Mouse (Mus musculus) intestine, embryonic 15.5 days (tissue): ENCODE results near the gene Arhgef28. TPM values are rescaled to one million over a fixed set of nuclear protein-coding genes. Genes with fewer than 3 reads are reported as not detected.

Experiments used
- ATAC-seq: fragments of 200-750 bp; cut with Nextera tagmentation; 2 replicates; pipeline ENCODE4 v1.8.0; 2017; ENCODE audit warnings: moderate TSS enrichment, moderate library complexity
- H3K27ac ChIP-seq: fragments of 300-500 bp; sonication (generic); 2 replicates; pipeline ENCODE4 v1.5.1; 2015; ENCODE audit warnings: mild to moderate bottlenecking, inconsistent platforms
- H3K27me3 ChIP-seq: fragments of 300-500 bp; sonication (generic); replicated peaks from 2 replicates; pipeline ENCODE4 v1.6.1; 2015; ENCODE audit warnings: inconsistent platforms
- H3K36me3 ChIP-seq: fragments of 300-500 bp; sonication (generic); 2 replicates; pipeline ENCODE4 v1.6.1; 2015; ENCODE audit warnings: inconsistent platforms
- H3K4me1 ChIP-seq: fragments of 300-500 bp; sonication (generic); replicated peaks from 2 replicates; pipeline ENCODE4 v1.6.1; 2015; ENCODE audit warnings: inconsistent platforms
- H3K4me2 ChIP-seq: fragments of 300-500 bp; sonication (generic); replicated peaks from 2 replicates; pipeline ENCODE4 v1.6.1; 2015; ENCODE audit warnings: mild to moderate bottlenecking, inconsistent platforms
- H3K4me3 ChIP-seq: fragments of 300-500 bp; sonication (generic); replicated peaks from 2 replicates; pipeline ENCODE4 v1.5.1; 2015; ENCODE audit warnings: inconsistent platforms
- H3K9ac ChIP-seq: fragments of 300-500 bp; sonication (generic); 2 replicates; pipeline ENCODE4 v1.6.1; 2015; ENCODE audit warnings: inconsistent platforms
- H3K9me3 ChIP-seq: fragments of 300-500 bp; sonication (generic); 2 replicates; pipeline ENCODE4 v1.6.1; 2016; ENCODE audit warnings: inconsistent platforms
- WGBS: fragments of 180-500 bp; shearing (Covaris S2); methylation state at CpG from one replicate; pipeline ENCODE4 v1.1.7; 2015; 5-methylcytosine and 5-hydroxymethylcytosine counted together
- polyA plus RNA-seq: library from polyadenylated mRNA; unstranded; fragments of >200 nt; fragmentation: Nextera tagmentation; extraction: Ambion mirVana; gene quantifications from 2 replicates; pipeline ENCODE4 v1.2.1, GENCODE M21; 2015

Arhgef28 gene
- 15.6 and 18.1 TPM in 2 replicates for polyA plus RNA-seq

- H3K4me1 ChIP-seq = peaks cover 8% of the 10 kb centered on the region; the same call in 1 of the 2 replicates
- under 1% methylated on average over 49 of the region's 76 CpGs for WGBS
- H3K4me2 ChIP-seq = peak within 1 kb of the TSS; percentile 88
- peak within 1 kb of the TSS; percentile 47 for H3K9ac ChIP-seq
- no peaks in the 10 kb centered on the region for H3K9me3 ChIP-seq
- peak; percentile 87 for ATAC-seq
- H3K27me3 ChIP-seq = no peaks in the 10 kb centered on the region
- no peaks in the 10 kb centered on the region for H3K36me3 ChIP-seq
- peak within 1 kb of the TSS; percentile 73 for H3K27ac ChIP-seq
- peak within 1 kb of the TSS; percentile 64 for H3K4me3 ChIP-seq
These were observed at the start of gene Arhgef28 for GRCm38 (mm10) chr13:98205771-98206545. Gene Arhgef28 (minus strand): TSS chr13:98206439.

DNA sequence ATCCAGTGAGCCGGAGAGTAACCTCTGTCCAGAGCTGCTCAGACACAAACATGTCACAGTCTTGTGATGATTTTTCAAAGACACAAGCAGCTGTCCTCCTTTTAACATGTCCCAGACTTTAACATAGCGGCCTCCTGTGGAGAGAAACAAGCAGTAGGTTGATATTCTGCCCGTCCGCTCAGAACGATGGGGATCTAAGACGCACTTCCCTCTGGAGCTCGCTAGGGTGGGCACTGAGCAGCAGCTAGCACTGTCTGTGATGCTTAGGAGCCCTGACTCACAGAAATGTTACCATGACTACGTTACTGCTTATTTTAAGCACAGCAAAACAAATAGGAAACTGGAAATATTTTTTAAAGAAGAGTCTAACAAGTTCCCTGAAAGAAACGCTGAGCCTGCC is 48.7 kb upstream of the Arhgef28 start:
- no peak overlapping the region for H3K4me2 ChIP-seq
- H3K4me1 ChIP-seq = no peaks in the 10 kb centered on the region
- no peak for ATAC-seq
- H3K9me3 ChIP-seq = no peaks in the 10 kb centered on the region
- H3K9ac ChIP-seq = no peak overlapping the region
- peaks cover 35% of the 10 kb centered on the region for H3K36me3 ChIP-seq
- 72% methylated on average over 9 of the region's 9 CpGs for WGBS
- no peak overlapping the region for H3K27ac ChIP-seq
- H3K4me3 ChIP-seq = no peak overlapping the region
- H3K27me3 ChIP-seq = no peaks in the 10 kb centered on the region

DNA sequence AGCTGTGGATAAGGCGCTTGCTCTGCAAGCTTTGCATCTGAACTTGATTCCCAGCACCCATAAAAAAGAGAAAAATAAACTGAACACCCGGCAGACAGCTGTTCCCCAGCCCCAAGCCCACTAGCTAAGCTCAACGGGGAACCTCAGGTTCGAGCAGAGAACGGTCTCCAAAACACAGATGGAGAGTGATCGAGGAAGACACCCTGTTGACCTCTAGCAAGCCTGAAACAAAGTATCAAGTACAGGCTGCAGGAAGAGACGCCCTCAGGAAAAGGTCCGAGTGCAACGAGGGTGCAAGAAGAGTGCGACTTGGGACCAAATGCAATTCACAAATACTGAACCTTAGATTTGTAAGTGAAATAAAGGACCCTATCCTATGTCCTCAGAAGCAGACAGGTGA is 43.4 kb upstream of the Arhgef28 start:
- ATAC-seq = no peak
- Histone ChIP-seq H3K27me3 (no peaks in the 10 kb centered on the region), H3K9me3 (no peaks in the 10 kb centered on the region), H3K4me3 (no peak overlapping the region), H3K4me2 (no peak overlapping the region), H3K27ac (no peak overlapping the region), H3K36me3 (peaks cover 35% of the 10 kb centered on the region), H3K4me1 (no peaks in the 10 kb centered on the region), H3K9ac (no peak overlapping the region)
- WGBS = 87% methylated on average over 10 of the region's 10 CpGs

- 73% methylated on average over 7 of the region's 7 CpGs for WGBS
- Histone ChIP-seq H3K4me1 (no peaks in the 10 kb centered on the region), H3K27me3 (no peaks in the 10 kb centered on the region), H3K27ac (no peak overlapping the region), H3K9ac (no peak overlapping the region), H3K4me2 (no peak overlapping the region), H3K9me3 (no peaks in the 10 kb centered on the region), H3K36me3 (peaks cover 18% of the 10 kb centered on the region), H3K4me3 (no peak overlapping the region)
- no peak for ATAC-seq
These were observed 39.1 kb upstream of the Arhgef28 start for GRCm38 (mm10) chr13:98245386-98245785.

DNA sequence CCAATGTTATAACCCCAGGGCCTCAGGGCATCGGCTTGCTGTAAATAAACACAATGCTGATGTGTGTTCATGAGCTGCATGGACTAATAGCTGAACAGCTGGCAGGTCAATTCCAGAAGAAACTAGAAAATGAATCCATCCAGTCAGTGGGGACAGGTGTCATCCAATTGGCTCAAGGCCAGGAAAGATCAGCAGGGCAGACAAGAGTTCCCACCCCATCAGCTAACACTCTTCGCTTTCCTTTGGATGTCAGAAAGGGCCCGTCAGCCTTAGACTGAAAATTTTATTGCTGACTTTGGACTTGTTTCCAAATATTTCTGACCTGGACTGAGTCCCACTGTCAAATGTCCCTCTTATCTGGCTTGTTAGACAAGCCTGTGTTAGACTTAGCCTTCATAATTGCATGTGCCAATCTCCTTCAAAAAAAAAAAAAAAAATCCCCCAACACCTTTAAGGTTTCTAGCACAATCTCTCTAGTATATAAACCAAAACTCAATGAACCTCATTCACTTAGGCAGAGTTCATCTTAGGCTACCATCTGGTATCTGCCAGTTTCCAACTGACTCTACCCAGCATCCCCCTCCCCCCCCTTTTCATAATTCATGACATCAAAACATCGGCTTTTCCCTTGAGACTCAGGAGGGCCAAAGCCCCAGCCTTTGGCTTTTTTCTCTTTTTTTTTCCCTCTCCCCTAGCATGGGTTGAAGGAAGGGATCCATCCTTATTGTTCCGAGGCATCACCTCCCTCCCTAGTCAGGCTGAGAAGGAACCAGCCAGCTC is 38.5 kb upstream of the Arhgef28 start:
- no peak overlapping the region for H3K9ac ChIP-seq
- ATAC-seq = no peak
- no peaks in the 10 kb centered on the region for H3K27me3 ChIP-seq
- H3K27ac ChIP-seq = no peak overlapping the region
- WGBS = 73% methylated on average over 5 of the region's 5 CpGs
- no peaks in the 10 kb centered on the region for H3K4me1 ChIP-seq
- no peak overlapping the region for H3K4me3 ChIP-seq
- no peak overlapping the region for H3K4me2 ChIP-seq
- H3K9me3 ChIP-seq = no peaks in the 10 kb centered on the region
- H3K36me3 ChIP-seq = peaks cover 12% of the 10 kb centered on the region

DNA sequence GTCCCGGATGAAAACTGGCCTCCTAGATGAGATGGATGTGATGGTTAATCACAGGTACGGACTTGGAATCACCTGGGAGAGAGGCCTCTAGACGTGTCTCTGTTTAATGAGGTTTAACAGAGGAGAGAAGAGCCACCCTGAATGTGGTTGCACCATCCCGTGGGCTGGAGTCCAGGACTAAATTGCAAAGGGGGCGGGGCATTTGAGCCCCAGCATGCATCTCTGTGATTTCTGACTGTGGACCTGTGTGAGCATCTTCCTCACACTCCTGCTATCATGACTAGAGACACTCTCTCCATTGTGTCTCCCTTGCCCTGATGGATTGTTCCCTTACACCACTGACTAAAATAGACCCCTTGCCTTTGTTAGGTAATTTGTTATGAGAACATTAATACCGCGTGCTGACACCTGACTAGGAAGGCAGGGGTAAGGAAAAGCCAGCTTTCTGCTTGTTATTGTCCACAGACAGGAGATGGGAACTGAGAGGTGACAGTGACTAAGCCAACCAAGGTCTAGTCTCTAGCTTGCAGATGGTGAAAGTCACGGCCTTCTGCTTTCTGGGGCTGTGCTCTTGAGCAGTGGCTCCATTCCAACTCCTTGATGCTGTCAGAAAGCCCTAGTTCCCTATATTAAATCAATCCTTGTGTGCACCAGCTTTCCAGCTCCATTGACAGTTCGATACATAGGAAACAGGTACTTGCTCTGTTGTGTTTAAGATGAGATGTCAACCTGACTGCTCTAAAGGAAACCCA is 35.5 kb upstream of the Arhgef28 start:
- no peak for ATAC-seq

DNA sequence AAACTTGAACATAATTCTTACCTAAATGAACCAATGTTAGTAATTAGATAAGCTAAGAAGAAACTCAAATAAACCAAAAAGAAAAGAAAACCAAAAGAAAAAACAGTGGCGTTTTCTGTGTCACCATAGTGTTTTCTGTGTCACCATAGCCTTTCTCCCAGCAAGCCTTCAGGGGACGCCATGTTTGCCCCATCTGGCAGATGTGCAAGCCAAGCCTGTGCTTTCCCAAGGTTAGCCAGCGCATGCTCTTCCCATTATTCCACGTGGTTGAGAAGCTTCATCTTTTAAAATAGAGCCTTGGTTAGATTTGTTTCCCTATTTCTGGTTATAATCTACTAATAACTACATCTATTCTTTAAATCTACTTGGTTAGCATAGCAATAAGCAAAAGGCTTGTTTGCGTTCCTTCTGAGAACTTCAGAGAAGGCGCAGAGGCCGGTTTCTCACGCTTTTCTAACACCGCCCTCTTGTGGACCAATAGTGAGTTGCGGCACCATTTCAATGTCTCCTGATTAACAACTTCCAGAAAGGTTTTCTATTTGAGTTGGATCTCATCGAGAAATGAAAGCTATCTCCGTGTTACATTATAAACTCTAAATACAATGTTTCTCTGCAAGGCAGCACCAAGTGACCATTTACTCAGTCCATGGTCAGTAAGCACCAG is 33.9 kb upstream of the Arhgef28 start:
- H3K27ac ChIP-seq = no peak overlapping the region
- 16% methylated on average over 12 of the region's 12 CpGs for WGBS
- H3K9me3 ChIP-seq = no peaks in the 10 kb centered on the region
- no peaks in the 10 kb centered on the region for H3K27me3 ChIP-seq
- H3K4me3 ChIP-seq = no peak overlapping the region
- H3K36me3 ChIP-seq = no peaks in the 10 kb centered on the region
- H3K9ac ChIP-seq = no peak overlapping the region
- no peak for ATAC-seq
- H3K4me1 ChIP-seq = no peaks in the 10 kb centered on the region
- H3K4me2 ChIP-seq = no peak overlapping the region

More for the DNA sequence above, 35.5 kb upstream of the Arhgef28 start:
- no peak overlapping the region for H3K4me3 ChIP-seq
- H3K27me3 ChIP-seq = no peaks in the 10 kb centered on the region
- no peak overlapping the region for H3K9ac ChIP-seq
- WGBS = 71% methylated on average over 9 of the region's 9 CpGs
- no peaks in the 10 kb centered on the region for H3K9me3 ChIP-seq
- no peak overlapping the region for H3K4me2 ChIP-seq
- no peak overlapping the region for H3K27ac ChIP-seq
- no peaks in the 10 kb centered on the region for H3K36me3 ChIP-seq
- no peaks in the 10 kb centered on the region for H3K4me1 ChIP-seq

GRCm38 (mm10) chr13:98235451-98235850 is 29.2 kb upstream of the Arhgef28 start:
- Histone ChIP-seq H3K4me3 (no peak overlapping the region), H3K27ac (no peak overlapping the region), H3K27me3 (no peaks in the 10 kb centered on the region), H3K4me1 (no peaks in the 10 kb centered on the region), H3K4me2 (no peak overlapping the region), H3K9ac (no peak overlapping the region), H3K9me3 (no peaks in the 10 kb centered on the region), H3K36me3 (no peaks in the 10 kb centered on the region)
- no peak for ATAC-seq
- WGBS = 51% methylated on average over 6 of the region's 6 CpGs

DNA sequence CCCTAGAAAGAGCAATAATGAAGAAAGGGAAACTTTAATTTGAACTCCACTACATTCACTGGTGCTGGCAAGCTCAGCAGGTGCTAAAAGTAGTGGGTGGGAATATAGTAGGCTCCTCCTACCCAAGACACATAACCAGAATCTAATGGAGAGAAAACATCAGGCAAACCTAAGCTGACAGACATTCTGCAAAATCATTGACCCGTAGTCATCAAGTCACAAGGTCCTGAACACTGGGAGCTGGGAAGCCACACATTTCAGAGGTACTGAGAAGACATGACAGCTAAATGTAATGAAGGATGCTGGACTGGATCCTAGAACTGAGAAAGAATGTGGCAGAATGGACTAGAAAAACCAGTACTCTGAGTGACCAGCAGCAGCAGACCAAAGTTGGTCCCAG is 24.3 kb upstream of the Arhgef28 start:
- Histone ChIP-seq H3K4me2 (no peak overlapping the region), H3K9me3 (no peaks in the 10 kb centered on the region), H3K27me3 (no peaks in the 10 kb centered on the region), H3K4me3 (no peak overlapping the region), H3K36me3 (no peaks in the 10 kb centered on the region), H3K27ac (no peak overlapping the region), H3K4me1 (no peaks in the 10 kb centered on the region), H3K9ac (no peak overlapping the region)
- WGBS = 83% methylated on average over 1 of the region's 1 CpGs
- ATAC-seq = no peak

DNA sequence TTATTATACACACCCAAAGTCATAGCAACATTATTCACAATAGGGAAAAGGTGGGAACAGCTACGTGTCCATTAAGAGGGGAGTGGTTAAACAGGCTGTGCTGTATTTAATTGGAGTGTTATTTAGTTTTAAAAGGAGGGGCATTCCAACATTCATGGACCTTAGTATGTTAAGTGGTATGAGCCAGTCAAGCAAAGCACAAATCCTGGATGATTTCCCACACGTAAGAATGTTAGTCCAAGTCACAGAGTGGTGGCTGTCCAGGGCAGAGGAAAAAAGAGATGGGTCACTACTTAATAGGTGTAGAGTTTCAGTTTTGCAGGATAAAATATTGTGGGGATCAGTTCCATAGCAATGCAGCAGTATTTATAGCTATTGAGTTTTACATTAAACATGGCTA is 20.0 kb upstream of the Arhgef28 start:
- Histone ChIP-seq H3K9me3 (no peaks in the 10 kb centered on the region), H3K4me1 (no peaks in the 10 kb centered on the region), H3K9ac (no peak overlapping the region), H3K27ac (no peak overlapping the region), H3K36me3 (no peaks in the 10 kb centered on the region), H3K4me3 (no peak overlapping the region), H3K27me3 (no peaks in the 10 kb centered on the region), H3K4me2 (no peak overlapping the region)
- ATAC-seq = no peak
- WGBS = 69% methylated on average over 2 of the region's 2 CpGs

GRCm38 (mm10) chr13:98222848-98223247 is 16.6 kb upstream of the Arhgef28 start:
- 34% methylated on average over 12 of the region's 12 CpGs for WGBS
- Histone ChIP-seq H3K4me3 (no peak overlapping the region), H3K4me2 (peak overlapping the region; percentile 37; the same call in 1 of the 2 replicates), H3K9ac (no peak overlapping the region), H3K27me3 (no peaks in the 10 kb centered on the region), H3K4me1 (no peaks in the 10 kb centered on the region), H3K27ac (no peak overlapping the region), H3K9me3 (no peaks in the 10 kb centered on the region), H3K36me3 (no peaks in the 10 kb centered on the region)
- no peak for ATAC-seq

DNA sequence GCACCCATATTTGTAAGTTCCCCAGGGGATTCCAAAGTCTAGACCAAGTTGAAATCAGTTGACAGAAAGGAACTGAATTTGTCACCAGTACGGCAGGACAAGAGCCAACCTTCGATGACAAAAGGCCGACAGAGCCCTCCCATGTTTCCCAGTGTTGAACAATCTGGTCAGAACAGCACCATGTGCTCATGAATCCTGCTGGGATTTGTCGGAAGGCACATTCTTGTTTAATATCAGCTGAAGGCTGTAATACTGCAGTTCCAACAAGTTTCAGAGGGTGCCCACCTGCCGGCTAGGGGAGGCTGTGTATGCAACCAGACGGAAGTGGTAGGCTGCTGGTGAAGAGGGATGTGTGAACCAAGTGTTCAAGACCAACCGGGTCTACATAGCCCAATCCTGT is 3.9 kb upstream of the Arhgef28 start:
- no peak for ATAC-seq
- no peaks in the 10 kb centered on the region for H3K9me3 ChIP-seq
- WGBS = 86% methylated on average over 7 of the region's 7 CpGs
- H3K4me3 ChIP-seq = no peak overlapping the region
- H3K4me2 ChIP-seq = no peak overlapping the region
- H3K27me3 ChIP-seq = no peaks in the 10 kb centered on the region
- H3K36me3 ChIP-seq = no peaks in the 10 kb centered on the region
- no peak overlapping the region for H3K9ac ChIP-seq
- no peak overlapping the region for H3K27ac ChIP-seq
- peaks cover 6% of the 10 kb centered on the region; the same call in 1 of the 2 replicates for H3K4me1 ChIP-seq
